Mouse (Mus musculus) stomach, embryonic 15.5 days (tissue): Measurements from ENCODE around the gene Zp2. TPM values are rescaled to one million over a fixed set of nuclear protein-coding genes. Genes with fewer than 3 reads are reported as not detected.

ENCODE experiments used
- ATAC-seq: fragments of 200-750 bp; cut with Nextera tagmentation; 2 replicates; pipeline ENCODE4 v1.8.0; 2017; ENCODE audit warnings: low read depth, moderate number of reproducible peaks, moderate TSS enrichment; ENCODE audit not compliant: insufficient read depth, low FRiP score
- H3K27ac ChIP-seq: fragments of 300-500 bp; sonication (generic); 2 replicates; pipeline ENCODE4 v1.5.1; 2015; ENCODE audit warnings: mild to moderate bottlenecking, inconsistent platforms
- H3K27me3 ChIP-seq: fragments of 300-500 bp; sonication (generic); replicated peaks from 2 replicates; pipeline ENCODE4 v1.6.1; 2015; ENCODE audit warnings: inconsistent platforms
- H3K36me3 ChIP-seq: fragments of 300-500 bp; sonication (generic); 2 replicates; pipeline ENCODE4 v1.6.1; 2015; ENCODE audit warnings: inconsistent platforms
- H3K4me1 ChIP-seq: fragments of 300-500 bp; sonication (generic); 2 replicates; pipeline ENCODE4 v1.6.1; 2015; ENCODE audit warnings: inconsistent platforms
- H3K4me2 ChIP-seq: fragments of 300-500 bp; sonication (generic); 2 replicates; pipeline ENCODE4 v1.6.1; 2015; ENCODE audit warnings: mild to moderate bottlenecking, inconsistent platforms
- H3K4me3 ChIP-seq: fragments of 300-500 bp; sonication (generic); replicated peaks from 2 replicates; pipeline ENCODE4 v1.5.1; 2015; ENCODE audit warnings: inconsistent platforms
- H3K9ac ChIP-seq: fragments of 300-500 bp; sonication (generic); 2 replicates; pipeline ENCODE4 v1.6.1; 2015; ENCODE audit warnings: inconsistent platforms
- H3K9me3 ChIP-seq: fragments of 300-500 bp; sonication (generic); 2 replicates; pipeline ENCODE4 v1.6.1; 2016; ENCODE audit warnings: inconsistent platforms
- WGBS: fragments of 180-500 bp; shearing (Covaris S2); methylation state at CpG from one replicate; pipeline ENCODE4 v1.1.7; 2015; 5-methylcytosine and 5-hydroxymethylcytosine counted together
- polyA plus RNA-seq: library from polyadenylated mRNA; unstranded; fragments of >200 nt; fragmentation: Nextera tagmentation; extraction: Ambion mirVana; gene quantifications from 2 replicates; pipeline ENCODE4 v1.2.1, GENCODE M21; 2015

The Zp2 gene
- polyA plus RNA-seq, 1 experiment from 2014 or later, result not detected

GRCm38 (mm10) chr7:120174723-120175504, 29.8 kb upstream of the Zp2 start:
- H3K4me2 ChIP-seq, result no peak overlapping the region; the same call in 1 of the 2 replicates
- 0 out of 2 replicates have a peak, but pooled peaks have one; percentile 14 for ATAC-seq
- no peaks in the 10 kb centered on the region for H3K9me3 ChIP-seq
- no peak overlapping the region; the same call in 1 of the 2 replicates for H3K4me3 ChIP-seq
- no peaks in the 10 kb centered on the region for H3K4me1 ChIP-seq
- no peak overlapping the region for H3K9ac ChIP-seq
- no peaks in the 10 kb centered on the region for H3K27me3 ChIP-seq
- H3K27ac ChIP-seq, result no peak overlapping the region
- no peaks in the 10 kb centered on the region for H3K36me3 ChIP-seq
- 70% methylated on average over 11 of the region's 11 CpGs for WGBS

DNA sequence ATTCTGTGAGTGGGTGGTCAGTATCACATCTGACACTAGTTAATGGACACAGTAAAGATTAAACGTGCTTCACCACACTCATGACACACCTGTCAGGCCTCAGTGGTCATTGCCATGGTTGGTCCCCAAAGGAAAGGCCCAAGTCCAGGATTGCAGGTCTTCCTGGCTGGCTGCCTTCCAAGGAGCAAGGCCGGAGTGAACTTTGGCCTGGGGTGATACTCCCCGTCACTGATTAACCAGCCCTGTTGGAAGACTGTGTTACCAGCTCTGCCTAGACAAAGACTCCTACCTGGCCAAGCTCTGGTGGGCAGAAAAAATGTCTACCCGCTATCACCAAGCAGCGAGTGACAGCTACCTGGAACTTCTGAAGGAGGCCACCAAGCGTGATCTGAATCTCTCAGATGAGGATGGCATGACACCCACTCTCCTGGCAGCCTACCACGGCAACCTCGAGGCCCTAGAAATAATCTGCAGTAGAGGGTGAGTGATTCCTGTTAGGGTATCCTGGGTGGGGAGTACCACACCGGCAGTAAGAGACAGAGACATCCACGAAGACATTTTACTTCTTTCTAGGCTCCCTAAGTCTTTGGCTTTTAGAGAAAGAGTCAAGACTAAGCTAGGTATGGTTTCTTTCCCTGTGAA, 28.6 kb upstream of the Zp2 start, which contains the start of gene Anks4b:
Gene Anks4b, plus strand, starts transcription at position 256 of the 642 bp plus-strand sequence.
- Histone ChIP-seq H3K36me3 (no peaks in the 10 kb centered on the region), H3K9ac (no peak within 1 kb of the TSS), H3K4me2 (peak within 1 kb of the TSS; percentile 16), H3K4me1 (no peaks in the 10 kb centered on the region), H3K4me3 (no peak within 1 kb of the TSS; the same call in 1 of the 2 replicates), H3K9me3 (no peaks in the 10 kb centered on the region), H3K27me3 (no peaks in the 10 kb centered on the region), H3K27ac (no peak within 1 kb of the TSS)
- ATAC-seq, result peak; percentile 86
- 75% methylated on average over 10 of the region's 10 CpGs for WGBS

DNA sequence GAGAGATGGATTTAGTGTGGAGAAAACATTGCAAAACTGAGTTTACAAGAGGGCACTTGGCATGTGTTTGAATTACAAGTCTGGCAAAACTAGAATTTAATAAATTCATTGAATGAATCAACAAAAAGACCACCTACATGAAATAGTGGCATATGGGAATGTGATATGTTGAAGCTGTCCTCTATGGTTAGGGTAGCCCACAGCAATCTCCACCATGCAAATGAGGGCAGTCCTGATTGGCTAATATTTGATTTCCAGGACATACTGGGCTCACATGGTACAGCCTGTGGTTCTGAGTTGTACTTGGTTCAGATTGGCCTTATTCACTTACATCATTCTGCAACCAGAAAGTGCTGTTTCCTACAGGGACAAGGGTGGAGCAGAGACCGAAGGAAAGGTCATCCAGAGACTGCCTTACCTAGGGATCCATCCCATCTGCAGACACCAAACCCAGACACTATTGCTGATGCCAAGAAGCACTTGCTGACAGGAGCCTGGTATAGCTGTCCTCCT, 27.2 kb upstream of the Zp2 start:
- Histone ChIP-seq H3K4me1 (no peaks in the 10 kb centered on the region), H3K27me3 (no peaks in the 10 kb centered on the region), H3K27ac (no peak overlapping the region), H3K36me3 (no peaks in the 10 kb centered on the region), H3K9me3 (no peaks in the 10 kb centered on the region), H3K9ac (no peak overlapping the region), H3K4me3 (no peak overlapping the region), H3K4me2 (no peak overlapping the region)
- WGBS, result 90% methylated on average over 1 of the region's 1 CpGs
- ATAC-seq, result no peak

- WGBS, result 79% methylated on average over 11 of the region's 11 CpGs
- Histone ChIP-seq H3K36me3 (no peaks in the 10 kb centered on the region), H3K9ac (no peak overlapping the region), H3K27me3 (no peaks in the 10 kb centered on the region), H3K9me3 (no peaks in the 10 kb centered on the region), H3K4me3 (no peak overlapping the region), H3K27ac (no peak overlapping the region), H3K4me2 (no peak overlapping the region), H3K4me1 (no peaks in the 10 kb centered on the region)
- ATAC-seq, result no peak
Measured at GRCm38 (mm10) chr7:120163581-120164251, 18.6 kb upstream of the Zp2 start.

DNA sequence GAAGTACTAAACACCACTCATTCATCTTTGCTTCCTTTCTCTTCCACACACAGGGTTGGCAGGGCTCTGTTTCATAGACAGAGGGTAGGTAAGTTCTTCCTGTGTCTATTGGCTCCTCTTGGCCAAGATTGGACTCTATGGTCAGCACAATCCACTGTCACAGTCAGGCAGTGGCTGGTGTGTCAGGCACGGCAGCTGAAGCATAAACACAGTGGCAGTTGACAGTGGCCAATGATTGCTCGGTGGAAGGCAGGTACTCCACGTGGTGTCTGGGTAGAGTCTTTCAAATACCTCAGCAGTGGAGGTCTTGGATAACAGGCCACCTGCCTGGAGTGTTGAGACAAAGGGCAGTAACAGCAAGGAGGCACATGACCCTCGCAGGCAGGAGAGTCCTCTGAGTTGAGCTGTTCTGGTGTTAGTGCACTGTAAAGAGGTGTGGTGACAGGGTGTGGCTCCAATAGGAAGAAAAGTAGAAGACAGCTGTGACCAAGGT, 13.1 kb upstream of the Zp2 start:
- Histone ChIP-seq H3K4me2 (no peak overlapping the region), H3K4me1 (no peaks in the 10 kb centered on the region; the same call in 1 of the 2 replicates), H3K9ac (no peak overlapping the region), H3K27ac (no peak overlapping the region), H3K27me3 (no peaks in the 10 kb centered on the region), H3K4me3 (no peak overlapping the region), H3K9me3 (no peaks in the 10 kb centered on the region), H3K36me3 (no peaks in the 10 kb centered on the region)
- 32% methylated on average over 4 of the region's 4 CpGs for WGBS
- ATAC-seq, result peak; percentile 58; the same call in 1 of the 2 replicates

DNA sequence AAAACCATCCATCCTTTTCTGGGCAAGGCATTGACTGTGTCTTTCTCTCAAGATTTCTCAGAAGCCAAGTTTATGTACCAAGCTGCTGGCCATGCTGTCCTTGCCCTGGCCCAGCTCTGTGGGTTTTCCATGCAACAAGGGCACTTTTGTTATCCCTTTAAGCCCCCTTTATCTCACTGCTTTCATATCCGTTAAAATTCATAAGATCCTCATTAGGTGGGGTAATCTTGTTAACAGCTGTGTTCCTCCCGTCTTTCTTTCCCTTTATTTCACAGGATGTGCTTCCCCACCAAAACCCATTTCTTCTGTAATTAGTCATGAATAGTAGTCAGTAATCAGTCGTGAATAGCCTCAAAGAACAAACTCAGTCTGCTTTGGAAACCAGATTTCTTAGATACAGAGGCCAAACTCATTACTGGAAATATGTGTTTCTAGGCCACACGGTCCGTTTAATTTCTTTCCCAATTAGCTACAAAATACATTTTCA, 12.5 kb upstream of the Zp2 start:
- H3K4me1 ChIP-seq, result no peaks in the 10 kb centered on the region; the same call in 1 of the 2 replicates
- no peak overlapping the region for H3K4me3 ChIP-seq
- H3K9me3 ChIP-seq, result no peaks in the 10 kb centered on the region
- no peak overlapping the region for H3K9ac ChIP-seq
- H3K27me3 ChIP-seq, result no peaks in the 10 kb centered on the region
- H3K36me3 ChIP-seq, result no peaks in the 10 kb centered on the region
- H3K27ac ChIP-seq, result no peak overlapping the region
- ATAC-seq, result no peak
- 52% methylated on average over 5 of the region's 5 CpGs for WGBS
- H3K4me2 ChIP-seq, result no peak overlapping the region

DNA sequence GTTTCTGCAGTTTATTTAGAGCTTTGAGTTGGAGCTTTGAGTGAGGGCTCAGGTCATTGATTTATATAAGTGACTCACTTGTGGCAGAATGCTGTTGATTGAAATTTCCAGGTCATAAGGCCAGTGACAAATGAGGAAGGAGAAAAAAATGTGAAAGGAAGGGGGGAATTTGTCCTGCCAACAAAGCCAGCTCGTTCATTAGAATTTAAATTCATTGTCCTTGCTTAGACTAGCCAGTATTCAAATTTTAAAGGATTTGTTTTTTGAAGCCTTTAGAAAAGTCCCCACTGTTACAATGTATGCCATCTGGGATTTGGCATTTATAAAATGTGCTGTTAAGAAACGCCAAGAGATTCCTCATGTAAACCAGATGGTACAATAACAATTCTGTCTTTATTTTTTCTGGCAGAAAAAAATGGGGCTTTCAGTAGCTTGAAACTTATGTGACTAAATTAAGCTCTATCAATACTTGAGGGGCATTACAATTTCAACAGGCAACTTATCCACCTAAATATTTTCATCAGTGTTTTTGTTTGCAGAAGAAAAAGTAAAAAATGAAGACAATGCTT, 11.8 kb upstream of the Zp2 start:
- Histone ChIP-seq H3K27me3 (no peaks in the 10 kb centered on the region), H3K9ac (no peak overlapping the region), H3K4me2 (no peak overlapping the region), H3K4me3 (no peak overlapping the region), H3K4me1 (no peaks in the 10 kb centered on the region; the same call in 1 of the 2 replicates), H3K27ac (no peak overlapping the region), H3K9me3 (no peaks in the 10 kb centered on the region), H3K36me3 (no peaks in the 10 kb centered on the region)
- ATAC-seq, result no peak
- 30% methylated on average over 2 of the region's 2 CpGs for WGBS

GRCm38 (mm10) chr7:120150898-120151297, 5.8 kb upstream of the Zp2 start:
- no peak overlapping the region for H3K27ac ChIP-seq
- WGBS, result 75% methylated on average over 2 of the region's 2 CpGs

GRCm38 (mm10) chr7:120150257-120150656, 5.2 kb upstream of the Zp2 start:
- Histone ChIP-seq H3K27me3 (no peaks in the 10 kb centered on the region), H3K4me1 (no peaks in the 10 kb centered on the region), H3K36me3 (no peaks in the 10 kb centered on the region), H3K9me3 (no peaks in the 10 kb centered on the region), H3K27ac (no peak overlapping the region), H3K4me3 (no peak overlapping the region), H3K9ac (no peak overlapping the region), H3K4me2 (no peak overlapping the region)
- ATAC-seq, result no peak
- WGBS, result 31% methylated on average over 3 of the region's 3 CpGs

More at GRCm38 (mm10) chr7:120150898-120151297, 5.8 kb upstream of the Zp2 start:
- Histone ChIP-seq H3K27me3 (no peaks in the 10 kb centered on the region), H3K4me1 (no peaks in the 10 kb centered on the region), H3K9ac (no peak overlapping the region), H3K4me3 (no peak overlapping the region), H3K36me3 (no peaks in the 10 kb centered on the region), H3K9me3 (no peaks in the 10 kb centered on the region), H3K4me2 (no peak overlapping the region)
- ATAC-seq, result no peak

- no peak overlapping the region for H3K4me3 ChIP-seq
- H3K36me3 ChIP-seq, result no peaks in the 10 kb centered on the region
- H3K4me2 ChIP-seq, result no peak overlapping the region
- 0 out of 2 replicates have a peak, but pooled peaks cover 4% of the 10 kb centered on the region for H3K27me3 ChIP-seq
- ATAC-seq, result no peak
- no peaks in the 10 kb centered on the region for H3K4me1 ChIP-seq
- WGBS, result 83% methylated on average over 1 of the region's 1 CpGs
- no peak overlapping the region for H3K27ac ChIP-seq
- no peaks in the 10 kb centered on the region for H3K9me3 ChIP-seq
- H3K9ac ChIP-seq, result no peak overlapping the region
Measured at GRCm38 (mm10) chr7:120142743-120143142, 2.3 kb downstream of the Zp2 start.

GRCm38 (mm10) chr7:120128951-120129350, 16.1 kb downstream of the Zp2 start:
- peaks cover 5% of the 10 kb centered on the region; the same call in 1 of the 2 replicates for H3K4me1 ChIP-seq
- no peaks in the 10 kb centered on the region for H3K27me3 ChIP-seq
- no peak overlapping the region for H3K27ac ChIP-seq
- no peaks in the 10 kb centered on the region for H3K36me3 ChIP-seq
- ATAC-seq, result no peak
- H3K9ac ChIP-seq, result no peak overlapping the region
- H3K4me3 ChIP-seq, result no peak overlapping the region
- no peak overlapping the region for H3K4me2 ChIP-seq
- no peaks in the 10 kb centered on the region for H3K9me3 ChIP-seq
- WGBS, result 57% methylated on average over 4 of the region's 4 CpGs
